Mouse (Mus musculus) retina, embryonic 14.5 days (tissue): ENCODE data around the gene Itgb7.

ENCODE experiments used
- DNase-seq: peaks from one replicate; pipeline ENCODE4 v3.0.0-alpha.2; 2015; ENCODE audit warnings: low spot score

Gene Itgb7

DNA sequence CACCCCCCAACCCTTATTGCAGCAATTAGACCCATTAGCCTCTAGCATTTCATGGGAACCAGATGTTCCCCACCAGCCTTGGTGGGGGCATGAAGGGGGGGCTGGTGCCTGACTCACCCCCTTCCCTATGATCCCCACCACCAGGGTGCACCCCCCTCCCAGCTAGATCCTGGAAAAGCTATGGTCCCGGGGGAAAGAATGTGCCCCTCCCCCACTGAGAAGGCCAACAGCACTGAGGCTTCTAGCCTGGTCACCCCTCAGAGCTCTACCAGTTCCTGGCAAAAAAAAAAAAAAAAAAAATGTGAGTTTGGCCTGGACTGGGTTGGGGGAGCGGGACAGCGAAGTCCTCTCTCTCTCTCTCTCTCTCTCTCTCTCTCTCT, 17.1 kb upstream of the Itgb7 start:
- DNase-seq, result no peak

- DNase-seq, result no peak
Measured at GRCm38 (mm10) chr15:102248131-102248811, 16.5 kb upstream of the Itgb7 start.

DNA sequence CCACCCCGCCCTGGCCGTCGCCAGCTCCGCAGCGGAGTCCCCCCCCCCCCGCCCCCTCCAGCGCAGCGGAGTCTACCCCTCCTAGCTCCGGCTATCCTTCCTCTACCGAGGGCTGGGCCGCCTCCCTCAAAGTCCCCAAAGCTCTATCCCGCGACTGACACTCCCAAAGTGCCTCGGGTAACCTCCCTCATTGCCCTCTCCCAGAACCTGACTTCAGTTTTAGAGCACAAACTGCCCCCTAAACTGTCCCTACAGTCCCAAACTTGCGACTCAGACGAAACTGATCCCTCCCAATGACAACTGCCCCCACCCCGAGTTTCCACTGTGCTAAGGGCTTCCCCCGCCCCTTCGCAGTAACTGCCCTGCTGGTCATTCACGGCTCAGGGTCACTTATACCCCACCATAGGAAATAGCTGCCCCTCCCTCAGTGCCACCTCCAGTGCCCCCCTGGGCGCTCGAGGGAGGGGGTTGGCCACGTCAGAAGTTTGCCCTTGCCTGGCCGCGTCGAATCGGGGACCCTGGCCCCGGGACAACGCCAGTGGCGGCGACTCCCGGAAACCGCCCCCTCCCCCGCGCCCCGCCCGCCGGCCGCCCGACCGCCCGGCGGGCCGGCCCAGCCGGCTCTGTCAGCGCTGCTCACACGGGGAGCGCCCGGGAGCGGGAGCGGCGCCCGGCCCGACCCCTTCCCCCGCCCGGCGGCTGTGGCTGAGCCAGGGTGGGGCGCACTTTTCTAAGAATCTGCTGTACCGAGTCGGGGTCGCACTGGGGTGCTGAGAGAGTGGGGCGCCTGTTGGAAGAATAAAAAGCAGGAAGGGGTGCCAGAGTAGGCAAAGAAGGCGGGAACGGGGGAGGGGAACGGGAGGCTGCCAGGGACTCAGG, 15.7 kb upstream of the Itgb7 start:
- DNase-seq, result peak; percentile 51

DNA sequence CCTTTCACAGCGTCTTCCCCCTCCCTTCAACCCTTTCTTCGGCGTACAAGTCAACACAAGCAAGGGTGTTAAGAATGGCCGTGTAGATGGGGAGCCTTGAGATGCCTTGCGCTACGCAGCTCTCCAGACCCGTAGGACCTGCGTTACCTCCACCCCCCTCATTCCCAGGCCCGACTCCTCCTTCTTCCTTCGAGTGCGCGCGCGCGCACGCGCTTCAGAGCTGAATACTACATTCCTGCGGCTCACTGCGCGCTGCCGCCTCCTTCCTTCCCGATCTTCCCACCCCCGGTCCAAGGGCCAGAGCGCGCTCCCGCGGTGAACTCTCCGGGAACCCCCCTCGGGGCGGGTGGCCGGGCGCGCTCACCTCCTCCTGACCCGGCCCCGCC, 15.1 kb upstream of the Itgb7 start:
- peak; percentile 83 for DNase-seq

GRCm38 (mm10) chr15:102245891-102246741, 14.4 kb upstream of the Itgb7 start:
- peak; percentile 58 for DNase-seq

DNA sequence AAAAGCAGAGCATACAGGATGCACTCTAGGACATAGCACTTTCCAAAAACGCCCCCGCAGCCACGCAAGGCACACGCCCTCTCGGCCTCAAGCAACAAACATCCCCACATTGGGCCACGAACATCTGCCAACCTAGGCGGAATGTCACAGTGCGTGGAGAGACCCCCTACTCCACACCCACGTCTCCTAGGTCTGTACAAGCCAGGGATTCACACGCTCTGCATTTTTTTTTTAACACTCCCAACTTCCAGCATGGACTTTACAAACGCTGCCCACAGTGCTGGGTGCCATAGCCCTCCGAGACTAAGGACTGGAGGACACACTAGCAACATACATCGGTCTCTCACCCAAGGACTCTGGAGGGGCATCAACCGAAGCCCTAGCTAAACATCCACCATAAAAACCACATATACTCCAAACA, 13.7 kb upstream of the Itgb7 start:
- no peak for DNase-seq

DNA sequence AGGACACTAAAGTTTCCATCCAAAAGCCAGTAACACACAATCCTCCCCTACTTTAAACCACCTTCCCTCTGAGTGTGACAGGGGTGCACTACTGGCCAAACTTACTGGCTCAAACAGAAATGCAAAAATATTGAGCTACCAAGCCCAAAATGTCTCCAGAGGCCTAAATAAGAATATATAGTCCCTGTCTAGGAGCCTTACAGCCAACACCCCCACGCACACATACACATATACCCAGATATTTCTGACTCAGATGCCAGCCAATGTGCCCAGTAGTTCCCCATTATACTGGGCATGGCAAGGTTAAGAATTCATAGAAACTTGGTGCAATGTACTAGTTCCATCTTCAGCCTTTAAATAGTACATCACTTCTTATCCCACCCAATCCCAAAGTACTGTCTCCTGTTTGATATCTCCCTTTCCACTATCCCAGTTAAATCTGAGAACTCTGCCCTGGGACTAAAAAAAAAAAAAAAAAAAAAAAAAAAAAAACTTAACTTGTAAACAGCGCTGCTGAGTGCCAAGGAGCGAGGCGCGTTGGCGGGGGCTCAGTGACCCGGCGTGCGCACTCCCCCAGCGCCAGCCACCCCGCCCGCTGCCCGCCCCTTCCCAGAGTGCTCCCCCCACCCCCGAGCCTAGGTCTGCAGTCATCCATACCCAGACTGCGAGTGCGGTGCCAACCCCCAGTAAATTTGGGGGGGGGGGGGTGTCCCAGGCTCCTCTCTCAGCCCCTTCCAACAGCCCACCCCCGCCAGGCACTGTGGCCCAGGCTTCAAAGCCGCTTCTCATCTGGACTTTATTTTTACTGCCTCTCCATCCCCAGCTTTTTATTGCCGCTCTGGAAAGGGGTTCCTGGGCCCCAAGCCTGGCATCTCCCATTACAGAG, 12.8 kb upstream of the Itgb7 start:
- no peak for DNase-seq

DNA sequence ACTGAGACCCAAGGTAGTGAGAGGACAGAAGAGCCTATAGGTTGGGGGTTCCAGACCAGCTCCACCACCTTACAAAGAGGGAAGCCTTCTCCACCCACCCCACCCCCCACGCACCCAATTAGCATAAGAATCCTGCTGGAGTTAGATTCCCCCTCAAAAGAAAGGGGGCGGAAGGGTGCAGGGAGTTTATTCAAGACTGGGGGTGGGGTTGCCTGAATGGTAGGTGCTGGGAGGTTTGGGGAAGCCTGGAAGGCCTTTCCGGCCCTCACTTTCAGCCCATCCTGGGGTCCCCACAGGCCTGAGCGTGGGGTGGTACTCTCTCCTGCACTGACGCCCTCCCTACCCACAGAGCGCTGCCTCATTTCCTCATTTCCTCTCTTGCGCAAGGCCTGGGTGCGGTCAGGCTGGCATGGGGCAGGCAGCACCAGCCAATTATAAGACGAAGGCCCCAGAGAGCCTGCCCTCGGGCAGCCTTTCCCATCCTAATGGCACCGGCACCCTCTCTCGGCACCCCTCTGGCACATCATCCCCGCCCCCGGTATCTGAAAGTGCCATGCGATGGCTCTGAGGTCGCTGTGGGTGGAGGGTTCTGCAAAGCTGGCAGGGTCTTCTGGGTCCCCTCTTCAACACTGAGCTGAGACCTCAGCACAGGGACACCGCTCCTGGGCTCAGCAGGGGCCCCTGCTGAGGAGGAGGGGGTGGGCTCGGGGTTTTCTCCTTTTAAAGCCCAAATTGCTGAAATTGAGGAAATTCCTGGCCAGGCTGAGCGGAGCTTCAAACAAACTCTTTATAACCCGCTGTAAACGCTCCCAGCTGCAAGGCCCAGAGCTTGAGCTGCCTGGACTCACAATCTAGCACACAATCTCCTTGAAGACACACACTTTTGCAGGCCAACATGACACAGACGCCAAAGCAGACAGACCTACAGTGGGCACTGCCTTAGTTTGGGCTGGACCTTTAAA, 11.8 kb upstream of the Itgb7 start:
- DNase-seq, result no peak

DNA sequence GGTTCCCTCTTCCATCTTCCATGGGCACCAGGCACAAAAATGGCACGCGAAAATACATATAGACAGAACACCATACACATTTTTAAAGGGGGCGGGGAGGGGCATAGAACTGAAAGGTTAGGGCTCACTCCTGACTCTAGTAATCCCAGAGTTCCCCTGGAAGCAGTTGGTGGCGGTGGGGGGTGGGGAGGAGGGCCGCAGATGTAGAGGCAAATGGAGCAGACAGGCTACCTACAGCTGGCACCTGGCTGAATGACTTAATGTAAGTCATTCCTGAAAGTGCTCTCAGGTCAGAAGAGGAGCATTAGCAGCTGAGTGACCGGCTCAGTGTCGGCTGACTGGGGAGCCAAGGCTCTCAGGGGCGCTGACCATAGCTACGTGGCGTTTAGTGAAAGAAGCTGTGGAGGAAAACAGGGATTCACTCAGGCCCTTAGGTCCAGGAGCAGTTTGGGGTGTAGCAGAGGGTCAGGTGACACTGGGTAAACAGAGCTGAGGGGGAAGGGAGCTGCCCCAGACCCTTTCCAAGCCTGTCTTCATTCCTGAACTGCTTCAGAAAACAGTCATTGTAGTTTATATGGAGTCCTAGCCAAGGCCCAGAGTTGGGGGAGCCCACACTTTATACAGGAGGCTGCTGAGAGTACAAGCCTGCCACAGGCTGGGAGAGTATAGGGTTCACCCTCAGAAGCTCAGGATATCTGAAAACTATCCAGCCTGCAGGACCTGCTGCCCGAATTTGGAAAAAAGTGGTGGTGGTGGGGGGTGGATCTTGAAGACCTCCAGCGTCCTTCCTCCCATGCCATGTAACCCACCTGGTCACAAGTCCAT, 10.9 kb upstream of the Itgb7 start:
- DNase-seq, result no peak

- DNase-seq, result no peak
Measured at GRCm38 (mm10) chr15:102240607-102241006, 8.9 kb upstream of the Itgb7 start.

DNA sequence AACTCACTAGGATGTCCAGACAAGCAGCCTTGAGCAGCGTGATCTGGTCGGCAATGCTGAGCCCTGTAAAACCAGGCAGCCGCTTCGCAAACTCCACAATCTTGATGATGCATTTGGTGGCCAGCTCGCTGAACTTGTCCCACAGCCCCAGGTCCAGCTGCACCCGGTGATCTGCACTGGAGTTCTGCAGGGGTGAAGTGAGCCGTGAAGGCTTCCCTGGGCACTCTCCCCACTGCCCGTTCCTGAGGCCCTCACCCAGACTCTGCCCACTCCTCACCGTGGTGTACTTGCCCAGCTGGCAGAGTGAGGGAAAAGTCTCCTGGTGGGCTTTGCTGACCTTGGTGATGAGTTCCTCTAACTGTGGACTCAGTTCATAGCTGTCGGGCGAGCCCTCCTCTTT, 8.1 kb upstream of the Itgb7 start:
- no peak for DNase-seq

GRCm38 (mm10) chr15:102239260-102239590, 7.5 kb upstream of the Itgb7 start:
- DNase-seq, result peak; percentile 92

- no peak for DNase-seq
Measured at GRCm38 (mm10) chr15:102238543-102239259, 7.0 kb upstream of the Itgb7 start.

DNA sequence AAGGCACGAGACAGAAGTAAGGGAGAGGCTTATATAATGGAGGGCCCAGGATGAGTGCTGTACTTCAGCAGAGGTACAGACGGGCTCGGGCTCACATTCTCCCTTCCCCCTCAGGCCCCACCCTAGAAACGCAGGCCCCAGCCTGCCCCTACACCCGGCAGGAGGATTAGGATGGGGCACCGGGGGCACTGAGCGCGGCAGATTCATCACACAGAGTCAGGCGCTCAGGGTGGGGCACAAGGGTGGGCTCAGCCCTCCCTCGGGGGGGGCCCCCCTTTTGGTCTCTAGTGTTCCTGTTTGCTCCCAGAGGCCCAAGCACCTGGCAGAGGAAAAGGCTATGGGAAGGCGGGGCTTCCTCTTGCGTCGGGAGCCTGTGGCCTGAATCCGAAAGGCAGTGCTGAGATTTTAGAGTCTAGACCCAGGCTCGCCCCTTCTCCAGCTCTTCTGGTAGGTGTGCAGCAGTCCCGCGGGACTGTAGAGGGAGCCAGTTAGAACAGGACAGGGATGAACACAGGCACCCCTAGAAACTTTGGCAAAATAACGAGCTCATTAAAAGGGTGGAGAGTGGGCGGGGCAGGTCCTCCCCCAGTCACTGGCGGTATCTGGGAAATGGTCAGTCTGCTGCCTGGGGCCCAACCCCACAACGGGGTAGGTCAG, 3.8 kb upstream of the Itgb7 start:
- peak; percentile 57 for DNase-seq

DNA sequence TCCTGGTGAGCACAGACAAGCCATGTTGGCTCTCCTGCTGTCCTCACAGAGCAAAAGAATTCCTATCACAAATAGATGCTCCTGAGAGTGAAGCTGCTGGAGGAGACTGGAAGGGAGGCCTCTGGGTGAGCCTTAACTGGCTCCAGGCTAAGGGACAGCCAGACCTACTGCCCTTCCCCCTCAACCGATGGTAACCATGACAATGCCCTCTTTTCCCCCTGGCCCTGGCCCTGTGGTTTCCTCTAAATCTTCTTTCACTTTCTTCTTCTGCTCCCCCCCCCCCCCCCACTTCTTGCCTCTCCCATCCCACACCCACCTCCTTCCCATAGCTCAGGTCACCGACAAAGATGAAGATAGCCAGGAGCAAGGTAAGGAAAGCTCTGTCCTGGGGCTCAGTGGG, 2.2 kb upstream of the Itgb7 start:
- peak; percentile 55 for DNase-seq

GRCm38 (mm10) chr15:102232764-102233163, 1.0 kb upstream of the Itgb7 start:
- no peak for DNase-seq

- DNase-seq, result no peak
Measured at GRCm38 (mm10) chr15:102230408-102231321, 1.1 kb downstream of the Itgb7 start.
